Mouse (Mus musculus): ENCODE measurements around the gene Kcnj12.

Gene Kcnj12

DNA sequence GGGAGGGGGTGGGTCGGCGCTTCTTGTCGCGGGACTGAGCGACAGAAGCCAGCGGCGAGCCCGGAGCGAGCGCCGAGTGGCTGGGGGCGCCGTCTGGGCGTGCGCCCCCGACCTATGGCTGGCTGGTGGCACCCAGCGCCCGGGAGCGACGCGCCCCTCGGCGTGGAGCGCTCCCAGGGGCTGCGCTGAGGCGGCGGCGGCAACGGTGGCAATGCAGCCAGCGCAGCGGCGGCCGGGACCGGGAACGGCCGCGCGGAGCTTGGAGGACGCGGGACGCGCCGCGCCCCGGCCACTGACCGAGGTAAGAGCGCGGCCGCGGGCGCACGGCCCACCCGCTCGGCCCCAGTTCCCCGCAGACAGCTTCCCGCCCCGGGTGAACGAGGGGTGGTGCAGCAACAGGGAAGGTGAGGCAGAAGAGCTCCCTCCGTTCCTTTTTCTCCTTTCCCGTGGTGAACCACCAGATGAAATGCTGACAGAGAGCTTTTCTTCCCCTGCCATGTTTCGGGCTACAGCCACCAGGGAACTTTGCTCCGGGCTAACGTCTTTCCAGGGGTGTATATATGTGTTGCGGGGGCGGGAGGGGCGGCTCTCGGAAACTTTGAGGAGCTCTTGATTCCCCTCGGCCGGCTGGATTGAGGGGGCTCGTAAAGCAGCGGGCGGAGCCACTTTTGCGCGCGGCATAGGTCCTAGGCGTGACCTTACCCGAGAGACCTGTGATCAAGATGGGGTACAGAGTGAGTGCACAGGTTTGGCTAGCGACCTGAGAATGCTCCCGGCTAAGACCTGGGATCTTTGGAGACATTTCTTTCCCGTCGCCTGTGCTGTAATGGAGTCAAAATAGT, at the start of gene Kcnj12:
TSS of gene Kcnj12 (plus strand) at position 15 of the 842 bp plus-strand sequence.
- no peak for DNase-seq

DNA sequence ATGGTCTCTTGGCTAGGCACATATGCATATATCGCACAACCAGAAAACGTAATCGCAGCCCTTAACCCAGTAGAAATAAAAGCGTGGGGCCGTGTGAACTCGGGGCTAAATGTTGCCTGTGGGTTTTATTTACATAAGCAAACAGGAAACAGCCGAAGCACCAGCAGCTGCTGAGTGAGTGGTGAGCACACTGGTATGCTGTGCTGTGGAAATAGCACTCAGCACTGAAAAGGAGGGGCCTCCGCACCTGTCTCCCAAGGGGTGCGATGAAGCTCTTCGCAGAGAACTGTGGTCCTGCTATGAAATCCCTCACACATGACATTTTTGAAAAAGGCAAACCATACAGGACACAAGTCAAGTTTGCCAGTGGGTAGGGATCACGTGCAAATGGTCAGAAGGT, 47.3 kb upstream of the Kcnj12 start:
- DNase-seq, result no peak

DNA sequence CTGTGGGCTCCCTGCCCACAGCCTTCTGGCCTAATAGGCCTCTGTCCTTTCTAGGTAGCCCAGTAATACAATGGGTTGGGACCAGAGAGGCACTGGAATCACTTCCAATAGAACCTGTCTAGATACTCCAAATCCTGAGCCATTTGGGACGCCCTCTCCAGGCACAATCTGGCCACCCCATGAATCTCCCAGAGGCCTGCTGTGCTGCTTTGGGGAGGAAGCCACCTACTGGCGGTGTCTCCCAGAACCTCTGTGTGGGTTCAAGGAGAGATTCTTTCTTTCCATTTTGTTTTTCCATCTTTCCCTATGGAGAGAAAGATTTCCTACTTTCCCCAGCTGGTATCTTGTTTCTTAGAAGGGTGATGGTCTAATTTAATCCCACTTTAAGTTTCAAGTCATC, 46.1 kb upstream of the Kcnj12 start:
- no peak for DNase-seq

DNA sequence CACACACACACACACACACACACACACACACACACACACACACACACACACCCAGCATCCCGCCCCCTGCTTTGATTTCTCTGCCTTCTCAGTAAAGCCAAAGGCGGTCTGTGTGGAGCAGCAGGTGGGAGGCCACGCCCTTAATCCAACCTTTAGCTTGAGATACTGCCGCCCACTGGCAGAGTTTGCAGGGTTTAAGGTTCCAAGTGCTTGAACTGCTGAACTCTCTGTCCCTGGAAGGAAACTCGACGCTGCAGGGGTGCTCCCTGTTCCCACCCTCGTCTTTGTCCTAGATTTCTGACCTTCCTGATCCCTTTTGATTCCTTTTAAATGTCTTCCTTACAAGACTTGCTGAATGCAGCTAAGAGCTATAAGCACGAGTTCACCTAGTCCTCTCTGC, 45.6 kb upstream of the Kcnj12 start:
- DNase-seq, result no peak

DNA sequence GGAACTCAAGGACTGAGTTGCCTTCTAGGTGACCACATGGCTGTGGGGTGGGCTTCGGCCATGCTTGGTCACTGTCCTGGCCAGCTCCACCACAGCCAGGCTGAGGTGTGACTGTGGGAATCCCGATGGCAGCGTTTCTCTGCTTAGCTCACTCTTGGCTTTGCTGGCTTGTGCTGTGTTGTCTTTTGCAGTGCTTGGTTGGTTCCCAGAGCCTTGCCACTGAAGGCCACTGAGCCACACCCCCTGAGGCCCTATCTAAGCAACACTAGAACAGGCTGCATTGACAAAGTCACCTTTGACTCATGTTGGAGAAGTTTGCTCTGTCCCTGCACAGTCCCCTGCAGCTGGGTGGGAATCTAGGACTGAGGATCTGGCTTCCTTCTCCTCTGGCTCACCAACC, 45.2 kb upstream of the Kcnj12 start:
- DNase-seq, result no peak

DNA sequence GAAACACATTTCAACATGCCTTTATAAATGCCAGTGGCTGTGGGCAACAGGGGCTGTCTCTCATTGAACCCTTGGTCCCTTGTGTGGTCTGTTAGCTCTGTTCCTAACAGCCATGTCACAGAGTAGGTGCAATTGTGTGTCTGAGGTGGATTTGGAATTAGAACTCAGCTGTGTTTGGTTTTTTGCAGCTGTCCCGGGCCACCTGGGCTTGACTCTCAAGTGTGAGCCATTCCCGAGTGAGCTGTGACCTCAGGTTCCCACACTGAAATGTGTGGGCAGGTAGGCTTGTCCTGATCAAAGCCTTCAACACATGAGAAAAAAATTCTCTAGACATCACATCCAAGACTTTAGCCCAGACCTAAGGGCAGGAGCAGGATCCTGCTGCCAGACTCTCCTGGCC, 43.7 kb upstream of the Kcnj12 start:
- DNase-seq, result no peak

DNA sequence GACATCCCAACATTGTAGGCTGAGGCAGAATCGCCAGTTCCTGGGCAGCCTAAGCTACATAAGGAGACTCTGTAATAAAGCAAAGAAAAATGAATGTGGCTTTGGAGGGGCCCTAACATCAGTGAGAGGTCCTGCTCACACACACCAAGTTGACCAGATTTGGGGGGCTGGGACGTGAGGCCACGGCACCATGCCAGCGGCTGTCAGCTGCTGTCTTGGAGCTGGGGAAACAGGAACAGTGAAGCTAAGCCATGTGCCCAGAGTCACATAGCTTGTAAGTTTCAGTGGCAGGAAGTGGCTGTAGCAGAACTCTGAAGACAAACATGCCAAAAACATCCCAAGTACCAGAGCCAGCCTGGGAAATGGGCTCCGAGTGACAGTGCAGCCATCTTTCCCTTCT, 42.6 kb upstream of the Kcnj12 start:
- DNase-seq, result no peak

DNA sequence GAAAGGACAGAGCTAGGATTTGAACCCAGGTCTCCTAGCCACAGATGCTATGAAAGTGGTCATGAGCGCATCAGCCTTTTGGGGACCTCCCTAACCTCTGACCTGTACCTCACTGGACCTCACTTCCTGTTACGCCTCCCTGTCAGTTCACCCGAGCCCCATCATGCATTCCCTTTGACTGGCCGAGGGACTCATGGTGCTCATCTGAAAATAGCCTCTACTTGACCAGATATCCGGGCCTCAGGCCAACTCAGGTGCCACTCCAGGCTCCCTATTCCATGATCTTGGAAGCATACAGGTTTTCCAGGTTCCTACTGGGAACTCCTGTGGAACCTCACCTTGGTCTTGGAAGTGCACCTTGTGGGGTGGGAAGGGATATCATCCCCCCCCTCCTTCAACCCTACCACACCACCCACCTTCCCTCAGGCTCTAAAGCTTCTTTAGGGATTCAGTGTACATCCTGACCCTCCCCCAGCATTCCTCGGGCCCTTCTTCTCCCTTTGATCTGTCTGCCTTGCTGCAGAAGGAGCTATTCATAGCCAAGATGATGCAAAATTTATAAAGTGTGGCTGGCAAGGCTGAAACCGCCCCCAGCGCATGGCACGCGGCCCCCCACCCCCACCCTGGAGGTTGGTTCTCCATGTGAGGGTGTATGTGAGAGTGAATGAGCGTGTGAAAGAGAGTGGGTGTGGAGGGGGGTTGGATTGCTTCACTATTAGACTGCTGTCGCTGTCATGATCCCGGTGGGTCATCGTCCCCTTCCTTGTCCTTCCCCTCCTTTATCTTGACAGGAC, 40.5 kb upstream of the Kcnj12 start:
- peak; percentile 17 for DNase-seq

DNA sequence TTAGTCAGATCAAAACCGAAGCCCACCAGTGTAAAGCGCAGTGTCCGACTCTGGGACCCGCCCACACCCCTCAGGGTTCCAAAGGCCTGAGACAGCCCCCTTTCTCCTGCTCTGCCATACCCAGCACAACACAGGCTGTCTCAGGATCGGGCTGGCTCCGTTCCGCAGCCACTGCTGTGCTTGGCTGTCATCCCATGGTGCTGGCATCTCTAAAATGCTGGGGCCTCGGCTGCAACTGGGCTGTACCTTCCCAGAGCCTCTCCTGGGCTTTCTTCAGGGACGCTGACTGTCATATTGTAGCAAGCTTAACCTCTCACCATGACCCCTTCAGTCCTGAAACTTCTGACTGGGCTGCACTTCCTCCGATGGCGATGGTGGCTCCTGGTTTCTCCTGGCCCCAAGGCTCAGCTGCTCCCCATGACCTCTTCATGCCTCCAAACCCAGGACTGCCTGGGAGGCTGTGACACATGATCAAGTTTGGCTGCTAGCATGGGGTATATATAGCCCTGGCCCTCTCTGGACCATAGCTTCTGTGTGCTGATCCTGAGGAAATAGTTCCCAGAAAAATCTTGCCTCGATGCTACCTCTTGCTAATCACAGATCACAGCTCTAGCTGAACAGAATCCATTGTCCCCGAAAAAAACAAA, 37.3 kb upstream of the Kcnj12 start:
- peak; percentile 47 for DNase-seq

DNA sequence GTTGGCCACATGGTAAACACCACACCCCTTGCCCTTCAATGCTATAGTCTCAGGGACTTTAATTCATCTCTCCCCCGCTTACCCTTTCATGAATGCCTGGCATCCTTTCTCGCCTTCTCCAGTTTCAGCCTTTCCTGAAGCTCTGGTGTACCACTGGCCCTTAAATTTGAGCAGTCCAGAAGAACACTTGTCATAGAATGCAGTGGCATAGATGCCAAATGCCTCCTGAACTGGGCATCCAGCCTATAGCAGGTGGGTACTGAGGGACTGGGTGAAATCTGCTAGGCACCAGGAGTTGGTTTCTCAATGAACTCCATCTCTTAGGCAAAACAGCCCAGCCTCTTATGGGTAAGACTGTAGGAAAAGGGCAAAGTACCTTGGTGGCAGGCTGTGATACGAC, 31.9 kb upstream of the Kcnj12 start:
- no peak for DNase-seq

DNA sequence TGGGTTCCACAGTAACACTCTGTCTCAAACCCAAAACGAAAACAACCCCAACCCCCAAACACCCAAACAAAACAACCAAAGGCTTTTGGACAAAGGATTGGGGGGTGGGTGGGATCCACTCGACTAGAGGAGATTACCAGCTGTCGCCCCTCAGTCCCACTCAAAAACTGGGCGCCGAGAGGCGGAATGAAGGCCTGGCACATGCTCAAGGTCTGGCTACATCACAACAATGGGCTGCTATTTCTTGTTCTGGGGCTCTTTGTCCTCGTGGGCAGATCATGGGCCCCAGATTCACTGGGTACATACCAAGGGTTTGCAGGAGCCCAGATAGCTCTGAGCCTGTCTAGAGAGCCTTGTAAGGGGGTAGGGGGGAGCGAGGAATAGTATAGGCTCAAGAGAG, 19.6 kb upstream of the Kcnj12 start:
- no peak for DNase-seq

DNA sequence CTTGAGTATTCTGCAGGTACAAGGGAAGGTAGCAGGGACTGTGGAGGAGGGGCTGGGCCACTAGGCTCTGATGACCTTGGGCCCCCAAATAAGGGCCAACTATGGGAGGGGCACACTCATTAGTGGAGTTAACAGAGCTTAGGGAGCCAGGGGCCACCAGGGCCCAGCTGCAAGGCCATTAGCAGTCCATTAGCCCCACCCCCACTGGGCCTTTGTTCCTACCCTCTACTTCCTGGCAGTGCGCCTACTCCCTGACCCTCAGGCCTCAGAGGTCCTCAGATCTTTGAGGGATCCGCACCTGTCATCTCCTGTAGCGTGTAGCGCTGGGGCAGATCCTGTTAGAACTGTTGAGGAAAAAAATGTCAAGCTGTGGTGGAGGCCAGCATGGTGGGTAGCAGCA, 18.3 kb upstream of the Kcnj12 start:
- no peak for DNase-seq

DNA sequence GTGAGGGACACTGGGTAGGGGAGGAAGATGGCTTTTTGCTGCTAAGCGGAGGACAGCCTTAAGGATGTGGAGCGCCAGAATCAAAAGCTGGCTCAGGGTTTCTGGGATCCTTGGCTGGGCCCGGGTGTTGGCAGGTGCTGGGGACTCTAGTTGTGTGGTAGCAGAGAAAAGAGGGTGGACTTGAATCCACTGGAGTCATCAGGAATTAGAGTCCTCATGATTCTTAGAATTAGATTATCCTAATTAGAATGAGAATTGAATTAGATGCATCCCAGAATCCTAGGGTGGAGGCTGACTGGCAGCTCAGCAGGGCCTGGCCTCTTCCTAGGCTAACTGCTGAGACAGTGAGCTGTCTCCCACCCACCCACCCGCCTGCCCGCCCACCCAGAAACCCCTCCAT, 17.6 kb upstream of the Kcnj12 start:
- DNase-seq, result no peak

DNA sequence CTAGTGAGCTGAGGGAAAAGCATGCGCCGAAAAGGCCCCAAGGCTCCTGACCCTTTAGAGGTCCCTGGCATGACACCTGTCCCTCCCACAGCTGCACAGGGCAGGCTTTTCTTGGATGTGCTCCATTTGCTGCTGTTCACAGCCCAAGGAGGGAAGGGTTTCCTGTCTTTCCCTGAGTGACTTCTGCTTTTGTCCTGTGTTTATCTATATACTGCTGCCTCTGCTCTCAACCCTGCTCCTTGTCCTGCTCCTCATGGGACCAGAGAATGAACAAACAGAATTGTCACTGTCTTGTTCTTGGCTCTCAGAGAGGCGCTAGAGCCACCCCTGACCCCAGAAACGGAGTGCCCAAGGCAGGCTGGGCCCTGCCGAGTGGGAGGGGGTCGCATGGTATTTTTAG, 17.0 kb upstream of the Kcnj12 start:
- DNase-seq, result no peak

DNA sequence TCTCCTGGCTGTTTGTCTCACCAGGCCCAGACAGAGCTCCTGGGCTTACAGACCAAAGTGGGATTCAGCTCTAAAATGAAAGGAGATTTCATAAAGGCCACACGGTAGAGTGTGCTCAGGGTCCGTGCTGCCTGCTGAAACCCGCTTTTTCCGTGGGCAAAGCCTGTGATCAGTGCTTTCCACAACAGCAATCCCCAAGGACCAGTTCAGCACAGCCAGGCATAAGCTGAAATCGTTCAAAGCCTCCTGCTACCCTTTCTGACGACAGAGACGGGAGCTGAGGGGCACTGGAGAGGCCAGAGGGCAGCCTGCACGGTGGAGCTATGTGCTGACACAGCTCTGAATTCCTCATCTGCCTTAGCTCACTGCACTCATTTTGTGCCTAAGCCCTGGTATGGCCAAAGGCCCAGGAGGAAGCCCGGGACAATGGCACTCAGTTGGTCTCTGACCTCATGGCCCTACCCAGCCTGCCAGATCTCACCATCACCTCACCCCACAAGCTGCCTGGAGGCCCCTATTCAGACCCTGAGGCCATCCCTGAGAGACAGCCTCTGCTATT, 10.5 kb upstream of the Kcnj12 start:
- DNase-seq, result no peak

DNA sequence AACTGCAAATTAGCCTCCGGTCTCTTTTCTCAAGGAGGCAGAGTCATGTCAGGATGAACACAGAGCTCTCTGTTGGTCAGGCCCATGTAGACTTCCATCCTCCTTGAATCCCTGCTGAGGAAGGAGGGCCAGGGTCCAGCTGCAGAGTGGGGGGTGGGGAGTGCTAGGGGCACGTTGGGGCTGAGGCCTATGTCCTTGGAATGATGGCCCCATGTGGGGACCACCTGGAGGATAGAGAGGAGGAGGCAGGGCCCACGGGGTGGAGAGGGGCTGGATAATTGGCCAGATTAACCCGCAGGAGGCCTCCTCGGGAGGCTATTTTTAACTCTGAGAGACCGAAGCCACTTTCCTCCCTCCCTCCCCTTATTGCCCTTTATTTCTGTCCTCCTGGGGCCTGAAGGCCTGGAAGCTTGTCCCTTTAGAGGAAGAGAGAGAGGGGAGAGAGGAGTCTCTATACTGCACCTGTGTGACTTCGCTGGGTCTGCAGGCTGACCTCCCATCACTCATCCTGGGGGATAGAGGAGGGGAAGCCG, 5.4 kb upstream of the Kcnj12 start:
- no peak for DNase-seq

DNA sequence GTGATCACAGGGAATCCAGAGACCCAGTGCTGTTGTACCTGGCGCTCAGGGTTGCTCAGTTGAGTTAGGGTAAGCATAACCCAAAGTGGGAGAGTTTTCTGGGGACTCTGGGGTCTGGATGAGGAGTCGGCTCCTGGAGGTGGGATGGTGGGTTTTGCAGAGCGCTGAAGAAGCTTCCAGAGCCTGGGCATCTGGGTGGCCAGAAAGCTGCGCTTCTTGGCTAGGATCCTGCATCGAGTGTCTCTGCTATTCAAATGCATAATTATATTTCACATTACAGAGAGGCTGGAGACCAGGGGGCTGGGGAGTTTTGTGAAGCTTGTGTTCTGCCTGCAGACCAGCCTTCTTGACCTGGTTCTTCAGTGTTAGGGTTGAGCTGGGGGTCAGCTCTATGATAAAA, 1.2 kb upstream of the Kcnj12 start:
- DNase-seq, result no peak

DNA sequence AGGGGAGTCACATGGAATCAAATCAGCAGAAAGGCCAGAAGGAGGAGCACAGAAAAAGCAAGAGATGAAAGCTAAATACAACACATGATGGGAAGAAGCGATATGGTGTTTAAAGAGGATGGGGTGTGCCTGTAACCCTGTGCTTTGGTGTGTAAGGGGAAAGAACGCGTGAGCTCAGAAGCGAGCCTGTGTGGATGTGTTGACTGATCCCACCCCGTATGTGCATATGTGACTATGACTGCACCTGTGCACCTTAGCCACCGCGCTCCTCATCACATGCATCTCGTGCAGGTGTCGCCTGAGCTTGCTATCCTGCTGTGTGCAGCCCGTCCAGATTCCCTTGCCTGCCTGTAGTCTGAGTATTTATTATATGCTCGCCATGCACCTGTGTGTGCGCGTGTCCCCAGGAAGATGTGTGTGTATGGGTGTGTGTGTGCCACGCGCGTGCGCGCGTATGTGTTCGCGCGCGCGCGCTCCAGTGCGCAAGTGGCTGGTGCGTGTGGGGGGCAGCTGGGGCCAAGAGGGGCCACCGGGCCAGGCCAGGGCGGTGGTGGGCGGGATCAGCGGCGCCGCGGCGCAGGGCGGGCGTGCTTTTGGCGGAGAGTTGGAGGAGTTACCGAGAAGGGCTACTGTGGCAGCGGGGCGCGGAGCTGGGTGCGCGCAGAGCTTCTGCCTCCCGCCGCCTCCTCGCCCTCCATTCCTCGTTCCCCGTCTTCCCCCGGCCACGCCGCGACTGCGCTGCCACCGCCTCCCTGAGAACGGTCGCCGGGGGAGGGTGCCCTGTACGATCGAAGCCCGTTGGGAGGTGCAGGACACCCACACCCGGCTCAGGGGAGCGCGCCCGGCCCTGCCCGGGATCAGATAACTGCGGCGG, 451 bp upstream of the Kcnj12 start:
- peak; percentile 38 for DNase-seq

DNA sequence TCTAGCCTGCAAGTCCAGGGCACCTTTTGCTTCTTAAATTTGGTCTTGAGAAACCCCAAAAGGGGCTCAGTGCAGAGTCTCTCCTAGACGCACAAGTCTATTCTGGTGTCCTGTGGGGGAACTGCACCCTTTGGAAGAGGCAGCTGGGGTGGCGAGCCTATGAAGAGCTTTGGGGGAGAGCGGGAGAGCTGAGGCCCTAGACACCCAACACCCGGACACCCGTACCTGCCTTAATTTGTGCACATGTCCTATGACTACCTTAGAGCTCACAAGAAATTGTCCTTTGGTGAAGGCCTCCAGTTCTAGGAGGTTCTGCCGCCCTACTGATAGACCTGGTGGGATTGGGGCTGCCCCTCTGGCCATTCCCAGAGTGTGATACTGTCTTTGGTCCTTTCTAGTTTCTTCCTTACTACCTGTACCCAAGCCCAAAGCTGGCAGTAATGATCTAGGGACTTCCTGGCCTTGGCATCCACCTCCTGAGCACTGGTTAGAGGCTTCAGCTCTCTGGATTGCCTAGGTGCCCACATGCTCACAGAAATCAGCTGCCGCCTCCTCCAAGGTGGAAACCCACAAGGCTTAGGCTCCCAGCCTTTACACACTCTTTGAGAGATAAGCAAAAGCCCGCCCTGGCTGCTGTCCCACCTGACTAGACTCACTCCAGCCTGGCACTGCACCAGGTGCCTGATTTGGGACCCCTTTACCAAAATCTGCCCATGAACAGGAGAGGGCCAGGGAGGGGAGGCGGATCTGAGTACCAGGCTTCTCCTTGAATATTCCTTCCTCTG, 1.2 kb downstream of the Kcnj12 start:
- DNase-seq, result no peak

DNA sequence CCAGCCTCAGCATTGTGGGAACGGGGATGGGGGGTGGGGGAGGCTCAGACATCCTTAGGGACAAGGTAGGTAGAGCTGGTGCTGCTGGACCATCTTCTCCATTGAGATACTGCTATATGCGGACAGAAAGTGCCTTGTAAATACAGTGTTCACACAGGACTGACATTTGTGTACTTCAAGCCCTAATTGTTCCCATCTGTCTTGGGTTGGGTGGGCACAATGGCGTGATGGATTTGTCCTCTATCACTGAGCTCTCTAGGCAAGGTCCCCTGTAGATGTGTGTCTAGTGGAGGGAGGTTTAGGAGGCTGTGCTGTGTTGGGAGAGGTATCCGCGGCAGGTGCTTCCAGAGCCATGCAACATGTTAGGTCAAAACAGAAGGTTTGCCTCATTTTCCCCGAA, 2.0 kb downstream of the Kcnj12 start:
- no peak for DNase-seq

DNA sequence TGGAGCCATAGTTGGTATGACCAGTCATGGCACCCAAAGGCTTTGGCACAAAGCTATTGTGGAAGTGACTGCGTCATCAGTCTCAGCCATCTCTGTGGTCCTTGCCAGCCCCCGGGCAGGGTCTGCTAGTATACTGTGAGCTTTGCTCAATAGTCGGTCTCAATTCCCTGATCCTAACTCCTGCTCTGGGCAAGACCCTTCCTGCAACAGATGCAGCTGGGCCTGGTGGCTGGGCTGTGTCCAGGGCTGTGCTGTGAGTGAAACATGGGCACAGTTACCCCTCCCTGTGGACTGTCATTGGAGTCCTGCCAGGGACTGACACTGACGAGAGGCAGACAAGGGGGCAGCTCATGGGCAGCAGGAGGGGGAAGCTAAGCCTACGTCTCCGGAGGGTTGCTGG, 2.6 kb downstream of the Kcnj12 start:
- DNase-seq, result no peak

All from right cerebral cortex, postnatal 14 days (tissue).